Mouse (Mus musculus): ENCODE results near the gene Olfr124. TPM values are rescaled to one million over a fixed set of nuclear protein-coding genes. Genes with fewer than 3 reads are reported as not detected.

The Olfr124 gene
- not detected for polyA plus RNA-seq (2014; fragmentation: Illumina TruSeq; extraction: RNeasy Lipid Tissue Mini Kit (QIAGEN cat#74804); ENCODE audit: low read depth, low replicate concordance)

GRCm38 (mm10) chr17:37799588-37799987, at the start of gene Olfr124:
Olfr124 (plus strand) TSS chr17:37799888.

GRCm38 (mm10) chr17:37768307-37768706, 31.4 kb upstream of the Olfr124 start, which contains the start of gene Olfr122:
Olfr122 (plus strand) TSS chr17:37768607.

DNA sequence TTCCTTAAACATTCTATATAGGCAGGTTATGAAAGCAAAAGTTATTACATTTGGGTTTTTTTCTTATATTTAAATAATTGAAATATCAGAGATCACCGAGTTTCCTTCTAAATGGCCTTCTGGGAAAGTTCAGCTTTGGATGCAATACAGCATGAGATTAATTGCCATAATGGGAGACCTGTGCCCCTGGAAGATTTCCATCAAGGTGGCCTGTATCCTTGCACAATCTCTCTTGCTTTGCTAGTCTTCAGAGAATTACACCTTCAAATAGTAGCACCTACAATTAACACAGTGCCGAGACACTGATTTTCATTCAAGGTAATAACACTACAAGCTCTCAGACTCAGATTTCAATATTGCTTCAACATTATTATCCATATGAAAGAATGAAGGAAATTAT, 6.5 kb upstream of the Olfr124 start, which contains the start of gene Olfr123:
Gene Olfr123, plus strand, starts transcription at position 301 of the 400 bp plus-strand sequence.

DNA sequence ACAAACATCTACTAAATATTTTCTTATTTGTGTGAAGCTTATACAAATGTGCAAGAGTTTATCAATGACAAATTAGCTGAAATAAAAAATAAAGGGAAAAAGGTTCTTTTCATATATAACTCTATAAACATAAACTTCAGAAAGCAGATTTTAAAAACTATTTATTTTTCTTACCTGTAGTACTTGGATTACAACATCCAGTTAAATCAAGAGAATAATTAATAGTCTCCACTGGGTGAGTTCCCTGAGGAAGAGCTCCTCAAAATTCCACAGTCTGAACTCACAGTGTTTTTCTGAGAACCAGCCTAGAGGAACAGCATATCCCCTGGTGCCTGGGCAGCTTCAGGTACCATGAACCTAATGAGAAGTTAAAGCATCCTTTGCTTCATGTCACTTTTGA, 33.0 kb downstream of the Olfr124 start, which contains the start of gene Olfr125:
Gene Olfr125, plus strand, starts transcription at position 301 of the 400 bp plus-strand sequence.

GRCm38 (mm10) chr17:37847183-37847582, 47.5 kb downstream of the Olfr124 start, which contains the start of gene Olfr126:
Olfr126 (plus strand) TSS chr17:37847483.

Other genes with a start within 250 kb of the Olfr124 start
- 40.7 TPM for gene Olfr112, start 230.4 kb upstream of the Olfr124 start, polyA plus RNA-seq (2014; fragmentation: Illumina TruSeq; extraction: RNeasy Lipid Tissue Mini Kit (QIAGEN cat#74804); ENCODE audit: low read depth, low replicate concordance)
- not detected for gene Olfr113, start 222.2 kb upstream of the Olfr124 start, polyA plus RNA-seq (2014; fragmentation: Illumina TruSeq; extraction: RNeasy Lipid Tissue Mini Kit (QIAGEN cat#74804); ENCODE audit: low read depth, low replicate concordance)
- gene Olfr114, start 207.1 kb upstream of the Olfr124 start, polyA plus RNA-seq (2014; fragmentation: Illumina TruSeq; extraction: RNeasy Lipid Tissue Mini Kit (QIAGEN cat#74804); ENCODE audit: low read depth, low replicate concordance): not detected
- gene Olfr115, start 172.8 kb upstream of the Olfr124 start, polyA plus RNA-seq (2014; fragmentation: Illumina TruSeq; extraction: RNeasy Lipid Tissue Mini Kit (QIAGEN cat#74804); ENCODE audit: low read depth, low replicate concordance): not detected
- not detected for gene Olfr116, start 172.7 kb upstream of the Olfr124 start, polyA plus RNA-seq (2014; fragmentation: Illumina TruSeq; extraction: RNeasy Lipid Tissue Mini Kit (QIAGEN cat#74804); ENCODE audit: low read depth, low replicate concordance)
- not detected for gene Olfr117, start 136.1 kb upstream of the Olfr124 start, polyA plus RNA-seq (2014; fragmentation: Illumina TruSeq; extraction: RNeasy Lipid Tissue Mini Kit (QIAGEN cat#74804); ENCODE audit: low read depth, low replicate concordance)
- not detected for gene Olfr118, start 132.9 kb upstream of the Olfr124 start, polyA plus RNA-seq (2014; fragmentation: Illumina TruSeq; extraction: RNeasy Lipid Tissue Mini Kit (QIAGEN cat#74804); ENCODE audit: low read depth, low replicate concordance)
- gene Olfr119, start 103.3 kb upstream of the Olfr124 start, polyA plus RNA-seq (2014; fragmentation: Illumina TruSeq; extraction: RNeasy Lipid Tissue Mini Kit (QIAGEN cat#74804); ENCODE audit: low read depth, low replicate concordance): not detected
- gene Olfr120, start 78.1 kb upstream of the Olfr124 start, polyA plus RNA-seq (2014; fragmentation: Illumina TruSeq; extraction: RNeasy Lipid Tissue Mini Kit (QIAGEN cat#74804); ENCODE audit: low read depth, low replicate concordance): not detected
- not detected for gene Olfr121, start 51.0 kb upstream of the Olfr124 start, polyA plus RNA-seq (2014; fragmentation: Illumina TruSeq; extraction: RNeasy Lipid Tissue Mini Kit (QIAGEN cat#74804); ENCODE audit: low read depth, low replicate concordance)
- not detected for gene Olfr122, start 31.3 kb upstream of the Olfr124 start, polyA plus RNA-seq (2014; fragmentation: Illumina TruSeq; extraction: RNeasy Lipid Tissue Mini Kit (QIAGEN cat#74804); ENCODE audit: low read depth, low replicate concordance)
- gene Olfr123, start 6.4 kb upstream of the Olfr124 start, polyA plus RNA-seq (2014; fragmentation: Illumina TruSeq; extraction: RNeasy Lipid Tissue Mini Kit (QIAGEN cat#74804); ENCODE audit: low read depth, low replicate concordance): not detected
- gene Olfr125, start 33.1 kb downstream of the Olfr124 start, polyA plus RNA-seq (2014; fragmentation: Illumina TruSeq; extraction: RNeasy Lipid Tissue Mini Kit (QIAGEN cat#74804); ENCODE audit: low read depth, low replicate concordance): not detected
- gene Olfr126, start 47.6 kb downstream of the Olfr124 start, polyA plus RNA-seq (2014; fragmentation: Illumina TruSeq; extraction: RNeasy Lipid Tissue Mini Kit (QIAGEN cat#74804); ENCODE audit: low read depth, low replicate concordance): 1.5 TPM
- gene Olfr127, start 100.5 kb downstream of the Olfr124 start, polyA plus RNA-seq (2014; fragmentation: Illumina TruSeq; extraction: RNeasy Lipid Tissue Mini Kit (QIAGEN cat#74804); ENCODE audit: low read depth, low replicate concordance): 3.0 TPM
- gene Olfr128, start 120.7 kb downstream of the Olfr124 start, polyA plus RNA-seq (2014; fragmentation: Illumina TruSeq; extraction: RNeasy Lipid Tissue Mini Kit (QIAGEN cat#74804); ENCODE audit: low read depth, low replicate concordance): 7.1 TPM
- 1.4 TPM for gene Olfr761, start 153.2 kb downstream of the Olfr124 start, polyA plus RNA-seq (2014; fragmentation: Illumina TruSeq; extraction: RNeasy Lipid Tissue Mini Kit (QIAGEN cat#74804); ENCODE audit: low read depth, low replicate concordance)